Mouse (Mus musculus): ENCODE data around the gene Gpc6.

Gene Gpc6

GRCm38 (mm10) chr14:117239694-117240427 lies 314.7 kb downstream of the Gpc6 start:
- DNase-seq (ENCODE audit: low spot score): no peak

- no peak for DNase-seq (ENCODE audit: low spot score)
Observed at GRCm38 (mm10) chr14:117245631-117246030, 320.5 kb downstream of the Gpc6 start.

DNA sequence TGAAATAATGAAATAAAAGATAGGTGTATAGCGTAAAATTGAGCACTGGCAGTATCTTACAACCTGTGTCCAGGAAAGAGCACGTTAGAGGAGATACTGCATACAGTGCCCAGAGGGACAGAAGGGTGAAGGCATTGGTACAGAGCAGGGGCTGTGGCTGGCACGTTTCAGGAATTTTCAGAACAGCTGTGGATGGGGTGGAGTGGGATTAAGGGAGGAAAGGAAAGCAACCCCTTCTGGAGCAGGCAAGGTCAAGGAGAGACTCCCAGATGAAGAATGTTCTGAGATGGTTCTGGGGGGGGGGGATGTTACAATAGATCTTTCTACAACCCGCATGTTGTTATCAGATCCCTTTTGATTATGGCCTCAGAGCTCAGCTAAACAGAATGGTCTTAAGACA lies 331.1 kb downstream of the Gpc6 start:
- DNase-seq (ENCODE audit: low spot score): no peak

GRCm38 (mm10) chr14:117265653-117266052 lies 340.5 kb downstream of the Gpc6 start:
- DNase-seq (ENCODE audit: low spot score): no peak

DNA sequence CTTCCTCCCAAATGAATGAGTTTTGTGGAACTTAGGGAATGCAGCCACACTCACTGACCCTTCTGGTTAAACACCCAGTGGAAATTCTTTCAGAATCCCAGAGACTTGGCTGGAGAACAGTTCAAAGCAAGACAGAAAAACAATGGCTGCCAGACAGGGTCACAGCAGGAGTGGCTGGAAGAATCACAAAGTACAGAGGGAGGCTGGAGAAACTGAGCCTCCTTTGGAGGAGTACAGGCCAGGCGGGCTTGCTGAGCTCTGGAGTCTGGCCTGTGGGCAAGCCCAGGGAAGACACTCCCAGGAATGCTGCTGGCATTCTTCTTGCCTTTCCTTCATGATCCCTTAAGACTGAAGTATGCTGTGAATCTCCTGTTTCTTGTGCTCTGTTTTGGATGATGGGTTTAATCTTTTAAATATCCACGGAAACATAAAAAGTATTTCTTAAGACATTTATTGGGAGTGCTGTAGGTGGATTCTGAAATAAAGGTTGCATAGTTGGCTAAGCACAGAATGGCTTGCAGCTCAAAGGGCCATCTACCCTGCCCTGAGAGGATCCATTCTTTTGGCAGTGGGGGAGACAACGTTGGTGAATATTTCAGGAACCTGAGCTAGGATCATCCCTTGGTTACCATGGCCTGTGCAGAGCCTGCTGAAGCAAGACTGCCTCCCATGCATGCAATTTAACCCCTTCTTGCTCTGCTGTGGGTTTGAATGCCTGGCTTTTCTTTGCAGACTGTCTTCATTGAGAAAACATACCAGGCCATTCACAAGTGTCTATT lies 342.9 kb downstream of the Gpc6 start:
- DNase-seq (ENCODE audit: low spot score): no peak

DNA sequence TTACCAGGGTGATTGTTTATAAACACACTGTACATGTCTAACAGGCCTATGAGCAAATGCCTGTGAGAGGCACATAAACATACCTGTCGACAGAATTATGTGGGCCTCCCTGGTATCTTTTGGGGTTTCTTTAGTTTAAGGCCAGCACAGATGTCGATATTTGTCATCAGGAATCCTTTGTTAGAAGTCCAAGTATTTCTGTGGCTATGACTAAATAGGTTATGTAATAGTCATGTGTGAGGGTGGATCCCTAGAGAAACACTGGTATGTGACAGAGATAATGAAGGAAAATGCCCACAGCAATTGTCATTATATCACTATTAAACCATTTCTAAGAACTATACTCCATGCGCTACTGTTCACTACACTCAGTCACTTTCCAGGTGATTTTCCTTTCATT lies 358.5 kb downstream of the Gpc6 start:
- no peak for DNase-seq (ENCODE audit: low spot score)

DNA sequence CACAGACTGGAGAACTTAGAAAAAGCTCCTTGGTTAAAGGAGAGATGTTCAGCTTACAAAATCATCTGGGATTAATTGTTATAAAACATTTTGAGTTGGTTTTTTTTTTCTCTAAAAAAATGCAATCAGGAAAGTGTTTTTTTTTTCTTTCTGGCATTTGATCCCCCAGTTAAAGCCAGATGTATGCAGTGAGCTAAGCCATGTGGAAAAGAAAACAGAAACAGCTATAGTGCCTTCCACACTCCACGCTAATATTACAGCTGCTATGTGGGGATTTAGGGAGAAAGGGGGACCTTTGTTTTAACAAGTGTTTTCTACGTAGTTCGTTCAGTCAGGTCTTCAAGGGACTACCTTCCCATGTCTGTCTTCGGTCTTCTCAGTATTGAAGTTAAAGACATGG lies 368.6 kb downstream of the Gpc6 start:
- DNase-seq (ENCODE audit: low spot score): no peak

DNA sequence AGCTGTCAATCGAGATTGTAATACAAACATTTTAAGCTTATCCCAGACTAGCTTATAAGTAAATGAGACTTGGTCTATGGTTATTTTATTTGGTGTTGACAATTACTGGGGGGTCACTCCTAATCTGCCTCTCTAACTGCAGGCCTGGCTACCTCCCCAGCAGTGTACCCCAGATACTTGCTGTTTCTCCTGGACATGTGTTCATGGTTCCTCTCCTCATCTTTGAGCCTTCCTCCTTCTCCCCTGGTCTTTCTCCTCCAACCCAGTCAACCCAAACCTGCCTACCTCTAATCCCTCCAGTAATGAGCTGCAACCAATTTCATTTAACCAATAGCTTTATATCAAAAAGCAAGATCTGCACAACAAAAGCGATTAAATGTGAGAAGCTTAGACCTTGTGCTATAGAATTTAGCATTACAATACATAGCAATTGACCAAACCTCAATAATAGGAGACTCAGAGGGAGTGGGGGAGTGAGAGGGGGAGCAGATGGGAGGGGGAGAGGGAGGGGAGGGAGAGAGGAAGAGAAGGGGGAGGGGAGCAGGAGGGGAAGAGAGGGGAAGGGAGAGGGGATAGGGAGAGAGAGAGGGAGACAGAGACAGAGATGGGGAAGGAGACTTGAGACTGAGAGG lies 371.2 kb downstream of the Gpc6 start:
- no peak for DNase-seq (ENCODE audit: low spot score)

- no peak for DNase-seq (ENCODE audit: low spot score)
Observed at GRCm38 (mm10) chr14:117301019-117301418, 375.9 kb downstream of the Gpc6 start.

DNA sequence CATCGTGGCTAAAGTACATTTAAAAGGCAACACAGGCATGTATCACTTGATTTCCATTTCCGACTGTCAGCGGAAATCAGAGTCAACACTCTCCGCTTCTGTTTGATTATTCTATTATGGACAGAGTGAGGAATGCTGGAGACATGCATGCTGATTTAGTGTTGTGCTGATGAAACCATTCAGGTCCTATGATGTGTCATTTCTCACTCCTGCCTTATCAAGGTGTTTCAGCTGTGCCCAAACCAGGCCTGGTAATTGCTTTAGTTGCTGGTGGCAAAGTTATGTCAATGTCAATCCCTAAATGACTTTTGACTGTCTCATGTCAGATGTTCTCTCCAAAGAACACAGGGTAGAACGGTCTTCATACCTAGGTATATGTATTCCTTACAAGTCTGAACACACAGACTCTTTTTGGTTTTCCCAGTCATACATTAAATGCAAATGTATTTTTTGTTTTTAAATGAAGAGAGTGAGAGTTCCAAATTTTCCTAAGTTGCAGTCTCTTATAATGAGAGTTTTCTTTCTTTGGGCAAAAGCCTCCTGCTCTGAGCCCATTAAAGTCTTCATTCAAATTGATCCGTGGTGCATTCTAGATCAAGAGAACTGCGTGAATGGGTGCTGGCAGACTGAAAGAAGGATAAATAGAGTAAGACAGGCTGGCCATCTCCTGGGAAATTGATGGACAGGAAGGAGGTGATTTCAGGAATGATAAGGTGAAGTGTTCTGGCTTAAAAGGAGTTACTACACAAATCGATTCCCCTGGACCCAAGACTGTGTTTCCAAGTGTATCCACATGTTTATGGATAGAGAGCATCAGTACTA lies 379.0 kb downstream of the Gpc6 start:
- DNase-seq (ENCODE audit: low spot score): no peak

- no peak for DNase-seq (ENCODE audit: low spot score)
Observed at GRCm38 (mm10) chr14:117304723-117305010, 379.6 kb downstream of the Gpc6 start.

- no peak for DNase-seq (ENCODE audit: low spot score)
Observed at GRCm38 (mm10) chr14:117309997-117310520, 384.9 kb downstream of the Gpc6 start.

DNA sequence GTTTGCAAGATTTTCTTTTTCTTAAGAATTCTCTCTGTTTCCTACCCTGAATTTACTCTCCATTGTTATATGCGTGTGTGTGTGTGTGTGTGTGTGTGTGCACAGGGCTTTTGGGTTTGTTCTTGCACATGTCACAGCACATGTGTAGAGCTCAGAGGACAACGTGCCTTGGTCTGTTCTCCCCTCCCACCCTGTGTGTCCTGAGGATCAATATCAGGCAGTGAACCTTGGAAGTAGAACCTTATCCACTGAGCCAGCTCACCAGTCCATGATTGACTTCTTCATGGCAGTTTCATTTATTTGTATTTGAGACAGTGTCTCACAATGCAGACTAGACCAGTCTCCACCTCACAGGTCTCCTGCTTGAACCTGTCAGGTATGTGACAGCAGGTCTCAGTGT lies 399.1 kb downstream of the Gpc6 start:
- DNase-seq (ENCODE audit: low spot score): no peak

DNA sequence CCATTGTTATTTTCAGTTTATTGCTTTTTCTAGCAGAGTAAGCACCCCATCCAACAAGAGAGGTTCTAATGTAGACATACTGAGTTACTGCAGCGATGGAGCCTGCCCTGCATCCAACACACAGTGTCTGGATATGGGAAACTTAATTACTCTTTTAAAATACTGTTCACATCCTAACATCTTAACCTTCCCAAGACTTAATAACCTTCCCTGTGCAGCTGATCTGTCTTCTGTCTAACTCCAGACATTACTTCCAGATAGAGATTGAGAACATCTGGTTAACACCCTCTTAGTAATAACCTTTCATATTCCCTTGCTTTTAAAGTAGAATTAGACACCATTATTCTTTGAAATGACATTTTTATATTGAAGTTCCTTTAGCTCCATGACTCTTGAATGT lies 407.1 kb downstream of the Gpc6 start:
- DNase-seq (ENCODE audit: low spot score): no peak

GRCm38 (mm10) chr14:117337271-117337670 lies 412.2 kb downstream of the Gpc6 start:
- DNase-seq (ENCODE audit: low spot score): no peak

DNA sequence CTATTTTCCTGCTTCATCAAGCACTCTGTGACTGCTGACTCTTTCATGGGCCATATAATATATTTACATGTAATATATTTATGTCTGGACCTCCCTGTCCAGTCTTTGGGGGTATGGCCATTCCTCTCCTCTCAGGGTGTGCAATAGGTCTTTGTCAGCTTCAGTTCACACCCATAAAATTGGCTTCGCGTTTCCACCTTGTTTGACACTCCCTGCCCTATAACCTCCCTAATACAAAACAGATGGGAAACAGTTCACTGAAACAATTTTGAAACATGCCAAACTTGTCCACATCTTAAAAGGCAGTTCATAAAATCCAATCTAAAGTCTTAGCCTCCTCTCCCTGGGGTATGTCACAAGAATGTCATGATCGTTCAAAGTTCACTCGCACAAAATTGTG lies 415.4 kb downstream of the Gpc6 start:
- no peak for DNase-seq (ENCODE audit: low spot score)

GRCm38 (mm10) chr14:117344505-117344904 lies 419.4 kb downstream of the Gpc6 start:
- no peak for DNase-seq (ENCODE audit: low spot score)

DNA sequence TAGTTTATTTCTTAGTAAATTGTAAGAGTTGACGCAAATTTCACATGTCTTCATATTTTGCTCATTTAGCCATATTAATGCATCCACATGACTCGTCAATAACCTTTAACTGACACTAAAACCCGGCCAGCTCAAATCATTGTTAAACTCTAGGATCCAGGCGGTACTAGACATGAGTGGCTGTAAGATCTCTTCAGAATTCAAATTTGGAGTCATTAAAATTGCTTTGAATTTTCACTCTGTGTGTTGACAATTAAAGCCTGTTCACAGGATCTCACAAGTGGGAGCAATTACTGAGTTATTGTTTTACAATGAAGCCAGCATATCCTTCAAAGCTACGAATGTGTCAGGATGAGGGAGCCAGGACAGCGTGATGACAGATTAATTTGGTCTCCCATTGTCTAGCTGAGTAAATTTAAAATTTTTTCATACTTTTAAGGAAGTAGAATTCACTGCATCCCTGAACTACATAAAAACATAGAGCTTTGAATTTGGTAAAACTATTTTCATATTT lies 421.3 kb downstream of the Gpc6 start:
- no peak for DNase-seq (ENCODE audit: low spot score)

GRCm38 (mm10) chr14:117351296-117351695 lies 426.2 kb downstream of the Gpc6 start:
- no peak for DNase-seq (ENCODE audit: low spot score)

DNA sequence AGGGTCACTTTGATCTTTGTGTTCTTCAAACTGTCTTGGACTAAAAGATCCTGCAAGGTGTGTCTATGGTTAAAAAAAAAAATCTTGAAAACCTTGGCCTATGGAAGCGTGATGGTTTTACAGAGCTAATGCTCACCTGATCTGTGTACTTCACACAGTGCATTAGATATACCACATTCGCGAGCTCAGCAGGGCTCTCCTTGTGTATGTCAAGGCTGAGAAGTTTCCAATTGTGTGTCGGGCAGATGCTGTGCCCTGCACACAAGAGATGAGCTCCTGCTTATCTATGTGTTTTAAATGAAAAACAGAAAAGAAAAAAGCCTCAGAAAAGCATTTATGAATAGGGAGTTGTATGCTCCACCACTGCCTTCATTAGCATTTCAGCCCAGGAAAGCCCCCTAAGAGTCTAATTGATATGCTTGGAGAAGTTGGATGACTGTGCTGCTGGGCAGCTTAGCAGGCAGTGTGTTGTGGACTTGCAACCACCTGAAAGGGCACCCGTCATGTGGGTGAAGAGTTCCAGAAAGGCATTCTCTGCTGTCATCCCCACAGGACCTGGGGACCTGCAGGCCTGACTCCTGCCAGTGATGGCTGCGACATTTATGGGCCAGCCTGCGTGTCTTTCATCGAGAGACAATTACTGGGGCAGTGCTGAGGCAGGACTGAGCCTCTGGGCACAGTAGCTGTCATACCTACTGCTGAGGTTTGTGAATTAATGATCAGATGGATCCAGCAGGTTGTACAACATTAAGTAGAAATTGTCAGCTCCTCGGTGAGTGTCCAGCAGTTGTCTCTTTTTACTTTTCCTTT lies 436.2 kb downstream of the Gpc6 start:
- no peak for DNase-seq (ENCODE audit: low spot score)

DNA sequence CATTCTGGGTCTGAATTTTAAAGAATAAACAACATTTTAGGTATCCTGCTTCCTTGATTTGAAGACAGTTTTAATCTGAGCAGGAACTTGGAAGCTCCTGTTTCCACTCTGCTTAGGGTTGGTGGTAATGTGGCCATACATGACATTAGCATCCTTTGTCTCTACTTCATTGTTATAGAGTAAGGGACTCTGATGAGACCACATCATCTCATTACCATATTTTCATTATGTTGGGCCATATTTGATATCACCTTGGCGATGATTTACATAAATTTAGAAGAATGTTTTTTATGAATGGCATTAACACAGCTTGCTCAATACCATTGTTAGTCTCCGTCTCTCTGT lies 436.8 kb downstream of the Gpc6 start:
- no peak for DNase-seq (ENCODE audit: low spot score)

Measured in ovary, adult 18-20 months (tissue).